Mouse (Mus musculus) midbrain, postnatal 0 days (tissue): ENCODE results near the gene Dcaf7. TPM values are rescaled to one million over a fixed set of nuclear protein-coding genes. Genes with fewer than 3 reads are reported as not detected.

Experiments
- ATAC-seq: fragments of 200-750 bp; cut with Nextera tagmentation; 2 replicates; pipeline ENCODE4 v1.8.0; 2017; ENCODE audit warnings: moderate number of reproducible peaks, mild to moderate bottlenecking, moderate TSS enrichment, moderate library complexity; ENCODE audit not compliant: low FRiP score
- DNase-seq: peaks from one replicate; pipeline ENCODE4 v3.0.0-alpha.2; 2015; ENCODE audit warnings: low spot score
- H3K27ac ChIP-seq: fragments of 300-500 bp; sonication (generic); 2 replicates; pipeline ENCODE4 v1.5.1; 2014; ENCODE audit warnings: low read depth, mild to moderate bottlenecking, low read length, mixed read lengths
- H3K27me3 ChIP-seq: fragments of 300-500 bp; sonication (generic); 2 replicates; pipeline ENCODE4 v1.6.1; 2014; ENCODE audit warnings: low read length, control low read depth, mixed read lengths; ENCODE audit not compliant: insufficient read depth
- H3K36me3 ChIP-seq: fragments of 300-500 bp; sonication (generic); 2 replicates; pipeline ENCODE4 v1.6.1; 2014; ENCODE audit warnings: low read length, control low read depth, mixed read lengths; ENCODE audit not compliant: insufficient read depth
- H3K4me1 ChIP-seq: fragments of 300-500 bp; sonication (generic); 2 replicates; pipeline ENCODE4 v1.6.1; 2014; ENCODE audit warnings: mild to moderate bottlenecking, control low read depth, antibody characterized with exemption, low read length, mixed read lengths; ENCODE audit not compliant: insufficient read depth
- H3K4me2 ChIP-seq: fragments of 300-500 bp; sonication (generic); 2 replicates; pipeline ENCODE4 v1.6.1; 2014; ENCODE audit warnings: low read depth, mild to moderate bottlenecking, low read length, mixed read lengths; ENCODE audit not compliant: poor library complexity, severe bottlenecking
- H3K4me3 ChIP-seq: fragments of 300-500 bp; sonication (generic); 2 replicates; pipeline ENCODE4 v1.5.1; 2014; ENCODE audit warnings: low read depth, mild to moderate bottlenecking, low read length, moderate library complexity
- H3K9ac ChIP-seq: fragments of 300-500 bp; sonication (generic); replicated peaks from 2 replicates; pipeline ENCODE4 v1.6.1; 2014; ENCODE audit warnings: mild to moderate bottlenecking, low read length, moderate library complexity, mixed read lengths; ENCODE audit not compliant: poor library complexity, severe bottlenecking
- H3K9me3 ChIP-seq: fragments of 300-500 bp; sonication (generic); 2 replicates; pipeline ENCODE4 v1.6.1; 2016; ENCODE audit warnings: low read length, control low read depth
- CTCF ChIP-seq: IDR thresholded peaks from 2 replicates; pipeline ENCODE4 v1.5.1; 2016; ENCODE audit warnings: antibody characterized with exemption, mild to moderate bottlenecking
- WGBS: fragments of 180-500 bp; shearing (Covaris S2); extraction: QIAGEN DNeasy Blood & Tissue Kit; methylation state at CpG from one replicate; pipeline ENCODE4 v1.1.7; 2014; 5-methylcytosine and 5-hydroxymethylcytosine counted together
- polyA plus RNA-seq: library from polyadenylated mRNA; unstranded; fragments of >200 nt; fragmentation: Nextera tagmentation; extraction: Ambion mirVana; gene quantifications from 2 replicates; pipeline ENCODE4 v1.2.1, GENCODE M21; 2015
- total RNA-seq: library from RNA; depleted of rRNA; stranded (reverse); fragments of >200 nt; gene quantifications from 2 replicates; pipeline ENCODE4 v1.2.3, GENCODE M21; 2014

The Dcaf7 gene
- total and polyA plus RNA-seq, 2 experiments from 2014 or later = 170 to 313 TPM

DNA sequence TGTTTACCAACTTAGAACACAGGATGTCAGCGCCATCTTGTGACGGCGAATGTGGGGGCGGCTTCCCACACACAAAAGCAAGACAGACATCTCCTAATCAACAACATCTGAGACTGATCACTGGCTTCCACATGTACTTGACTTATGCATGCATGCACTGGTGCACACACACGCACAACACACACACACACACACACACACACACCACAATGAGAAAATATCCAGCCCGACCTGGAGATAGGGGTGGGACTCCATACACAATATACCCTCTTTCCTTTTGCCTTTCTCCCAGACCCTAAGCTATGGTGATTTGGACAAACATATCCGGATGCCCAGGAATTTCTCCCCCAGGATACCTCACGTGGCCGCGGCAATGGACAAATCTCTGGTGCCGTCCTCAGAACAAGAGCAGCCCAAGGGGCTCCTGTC lies 3.2 kb upstream of the Dcaf7 start:
- peak overlapping the region; percentile 10; the same call in 1 of the 2 replicates for H3K4me3 ChIP-seq
- DNase-seq = no peak

GRCm38 (mm10) chr11:106034986-106035385 lies 1.7 kb upstream of the Dcaf7 start:
- no peaks in the 10 kb centered on the region for H3K9me3 ChIP-seq
- H3K27me3 ChIP-seq = no peaks in the 10 kb centered on the region
- DNase-seq = no peak
- H3K4me1 ChIP-seq = peaks cover 13% of the 10 kb centered on the region; the same call in 1 of the 2 replicates
- WGBS = 86% methylated on average over 9 of the region's 9 CpGs
- H3K4me2 ChIP-seq = no peak overlapping the region
- no peaks in the 10 kb centered on the region for H3K36me3 ChIP-seq
- H3K4me3 ChIP-seq = no peak overlapping the region
- no peak overlapping the region for H3K27ac ChIP-seq
- ATAC-seq = no peak
- no peak overlapping the region for H3K9ac ChIP-seq
- no peak for TF ChIP-seq CTCF

More for the DNA sequence above, 3.2 kb upstream of the Dcaf7 start:
- peak overlapping the region; percentile 42; the same call in 1 of the 2 replicates for H3K9ac ChIP-seq
- peak overlapping the region; percentile 29; the same call in 1 of the 2 replicates for H3K4me2 ChIP-seq
- H3K27me3 ChIP-seq = no peaks in the 10 kb centered on the region
- ATAC-seq = no peak
- peak; percentile 29 for TF ChIP-seq CTCF
- no peaks in the 10 kb centered on the region for H3K9me3 ChIP-seq
- H3K36me3 ChIP-seq = no peaks in the 10 kb centered on the region
- peaks cover 6% of the 10 kb centered on the region; the same call in 1 of the 2 replicates for H3K4me1 ChIP-seq
- 24% methylated on average over 11 of the region's 11 CpGs for WGBS
- H3K27ac ChIP-seq = peak overlapping the region; percentile 78

GRCm38 (mm10) chr11:106037418-106037751 lies 713 bp downstream of the Dcaf7 start:
- Histone ChIP-seq H3K4me2 (peak overlapping the region; percentile 50), H3K36me3 (no peaks in the 10 kb centered on the region), H3K9me3 (no peaks in the 10 kb centered on the region), H3K9ac (peak overlapping the region; percentile 87), H3K27me3 (no peaks in the 10 kb centered on the region), H3K4me1 (peaks cover 13% of the 10 kb centered on the region; the same call in 1 of the 2 replicates), H3K27ac (peak overlapping the region; percentile 98), H3K4me3 (peak overlapping the region; percentile 79)
- peak; percentile 49 for TF ChIP-seq CTCF
- ATAC-seq (peak; percentile 88), DNase-seq (peak; percentile 96)
- WGBS = 0% methylated on average over 13 of the region's 13 CpGs

DNA sequence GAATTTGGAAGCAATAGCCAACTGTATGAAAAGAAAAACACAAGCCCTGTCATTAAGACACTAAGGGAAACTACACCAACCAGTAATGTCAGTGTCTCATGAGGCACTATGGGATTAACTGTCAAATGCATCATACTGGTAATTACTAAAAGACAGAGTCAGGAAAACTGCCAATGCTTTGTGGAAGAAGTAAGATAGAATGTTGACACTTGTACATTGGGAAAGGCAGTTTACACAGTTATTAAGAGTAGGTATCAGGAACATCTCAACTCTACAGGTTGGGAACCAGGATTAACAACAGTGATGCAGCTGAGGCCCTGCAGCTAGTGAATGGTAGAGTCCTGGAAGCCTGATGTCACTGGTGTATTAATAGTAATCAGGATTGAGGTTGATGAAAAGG lies 7.7 kb downstream of the Dcaf7 start:
- TF ChIP-seq CTCF = no peak
- no peak for ATAC-seq
- H3K9ac ChIP-seq = no peak overlapping the region
- H3K27ac ChIP-seq = no peak overlapping the region
- no peaks in the 10 kb centered on the region for H3K27me3 ChIP-seq
- H3K4me2 ChIP-seq = no peak overlapping the region
- H3K4me1 ChIP-seq = peaks cover 3% of the 10 kb centered on the region; the same call in 1 of the 2 replicates
- DNase-seq = no peak
- peaks cover 15% of the 10 kb centered on the region for H3K36me3 ChIP-seq
- H3K4me3 ChIP-seq = no peak overlapping the region
- H3K9me3 ChIP-seq = no peaks in the 10 kb centered on the region

DNA sequence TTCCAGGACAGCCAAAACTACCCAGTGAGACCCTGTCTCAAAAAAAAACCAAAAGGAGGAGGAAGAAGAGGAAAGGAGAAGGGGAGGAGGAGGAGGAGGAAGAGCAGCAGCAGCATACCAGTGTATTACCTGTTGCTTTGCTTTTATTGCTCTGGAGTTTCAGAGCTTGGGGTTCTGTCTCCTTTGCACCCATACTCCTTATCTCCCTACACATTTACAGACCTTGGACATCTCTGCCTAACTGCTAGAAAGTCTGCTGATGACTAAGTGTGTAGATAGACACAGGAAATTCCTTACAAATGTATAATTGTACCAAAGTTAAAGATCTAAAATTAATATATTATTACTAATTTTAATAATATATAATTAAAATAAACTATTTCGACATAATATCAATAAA lies 8.6 kb downstream of the Dcaf7 start:
- peaks cover 15% of the 10 kb centered on the region for H3K36me3 ChIP-seq
- H3K9ac ChIP-seq = no peak overlapping the region
- ATAC-seq (no peak), DNase-seq (no peak)
- H3K27me3 ChIP-seq = no peaks in the 10 kb centered on the region
- no peaks in the 10 kb centered on the region for H3K4me1 ChIP-seq
- H3K27ac ChIP-seq = no peak overlapping the region
- 98% methylated on average over 1 of the region's 1 CpGs for WGBS
- H3K4me3 ChIP-seq = no peak overlapping the region
- H3K9me3 ChIP-seq = no peaks in the 10 kb centered on the region
- H3K4me2 ChIP-seq = no peak overlapping the region
- TF ChIP-seq CTCF = no peak

GRCm38 (mm10) chr11:106045780-106046179 lies 9.1 kb downstream of the Dcaf7 start:
- H3K36me3 ChIP-seq = peaks cover 18% of the 10 kb centered on the region
- ATAC-seq (no peak), DNase-seq (no peak)
- H3K4me3 ChIP-seq = no peak overlapping the region
- no peak overlapping the region for H3K4me2 ChIP-seq
- H3K27ac ChIP-seq = no peak overlapping the region
- no peaks in the 10 kb centered on the region for H3K27me3 ChIP-seq
- TF ChIP-seq CTCF = no peak
- no peaks in the 10 kb centered on the region for H3K9me3 ChIP-seq
- no peaks in the 10 kb centered on the region for H3K4me1 ChIP-seq
- 96% methylated on average over 3 of the region's 3 CpGs for WGBS
- no peak overlapping the region for H3K9ac ChIP-seq
